21 mouse cellular contexts compared by ENCODE assay signal in the genomic region with DNA sequence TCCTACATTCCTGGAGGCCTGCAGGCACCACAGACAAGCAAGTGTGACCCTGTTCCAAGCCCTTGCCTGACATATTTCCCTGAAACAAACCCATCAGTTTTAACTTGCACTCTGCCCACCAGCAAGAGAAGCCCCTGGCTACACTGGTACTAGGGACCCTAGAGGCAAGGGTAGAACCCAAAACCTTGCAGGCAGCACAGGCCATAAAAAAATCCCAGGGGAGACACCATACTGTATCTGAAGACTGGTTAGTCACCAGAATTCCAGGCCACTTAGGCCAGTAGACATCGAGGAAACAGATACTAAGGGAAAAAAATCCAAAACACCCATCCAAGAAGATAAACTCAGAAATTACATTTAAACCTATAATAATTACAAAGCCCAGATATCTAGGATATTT.
DNase-seq lines count a peak whose midpoint lies in the region; ATAC-seq and TF ChIP-seq lines count a peak whose summit lies in the region.
"Had no signal": no experiment of that assay in that cellular context is flagged by ENCODE, and none has a peak within 500 bp of the region (broad histone marks: within the 10 kb centered on the region; RNA-seq: fewer than 3 reads in every experiment).

No protein-coding gene starts in this region.

- no peaks in the 10 kb centered on the region for H3K9me3 ChIP-seq in midbrain, embryonic 11.5 days (ENCODE audit: control insufficient read depth, low read length)
- H3K9me3 ChIP-seq in midbrain, embryonic 15.5 days: no peaks in the 10 kb centered on the region
- H3K9me3 ChIP-seq: embryonic facial prominence, embryonic 13.5 days; embryonic facial prominence, embryonic 15.5 days; forebrain, embryonic 13.5 days; forebrain, embryonic 15.5 days had no signal

- WGBS in midbrain, embryonic 11.5 days: 100% methylated on average over 1 of the region's 1 CpGs
- WGBS in midbrain, embryonic 15.5 days: 93% methylated on average over 1 of the region's 1 CpGs

- H3ac ChIP-seq in myocyte (ENCODE audit: control insufficient read depth, insufficient read length): no peak overlapping the region

- DNase-seq in midbrain, embryonic 11.5 days (ENCODE audit: low spot score, missing footprints): peak; percentile 69
- peak; percentile 26 for DNase-seq in NIH3T3 (ENCODE audit: low read depth)
- DNase-seq in heart, postnatal 10 days: no peak
- no peak for DNase-seq in urinary bladder, postnatal 4 days (ENCODE audit: low spot score in 2 of 2)
- DNase-seq: adrenal gland, adult 2 months; adrenal gland, postnatal 10 days; adrenal gland, postnatal 25 days; cerebellum, adult 11 months; cerebellum, adult 18-20 months; cerebellum, adult 8-10 months; cerebellum, adult 9-11 months; cerebellum, postnatal 14 days; cerebellum, postnatal 36 days; embryo, embryonic 11 days; forebrain, postnatal 0 days had no signal

- no peaks in the 10 kb centered on the region for H3K79me2 ChIP-seq in myocyte (ENCODE audit: control insufficient read depth, insufficient read depth)

- no peak overlapping the region for H3K27ac ChIP-seq in midbrain, embryonic 11.5 days (ENCODE audit: low read depth, low read length)
- H3K27ac ChIP-seq in midbrain, embryonic 15.5 days: no peak overlapping the region
- H3K27ac ChIP-seq: embryonic facial prominence, embryonic 13.5 days; embryonic facial prominence, embryonic 15.5 days; forebrain, embryonic 13.5 days; forebrain, embryonic 15.5 days had no signal

- TF ChIP-seq POLR2A in myocyte (IDR thresholded peaks at IDR 0.05; ENCODE audit: insufficient read length, low read depth): no peak

- no peaks in the 10 kb centered on the region for H3K27me3 ChIP-seq in midbrain, embryonic 11.5 days (ENCODE audit: control insufficient read depth, insufficient read depth, low read length)
- H3K27me3 ChIP-seq in midbrain, embryonic 15.5 days (replicated peaks): no peaks in the 10 kb centered on the region
- H3K27me3 ChIP-seq in myocyte (ENCODE audit: control insufficient read depth, insufficient read depth, insufficient read length): no peaks in the 10 kb centered on the region
- H3K27me3 ChIP-seq: embryonic facial prominence, embryonic 13.5 days; embryonic facial prominence, embryonic 15.5 days; forebrain, embryonic 13.5 days; forebrain, embryonic 15.5 days had no signal

- no peak for ATAC-seq in midbrain, embryonic 11.5 days (ENCODE audit: low FRiP score)
- no peak for ATAC-seq in midbrain, embryonic 15.5 days (replicated peaks)
- ATAC-seq: forebrain, embryonic 13.5 days; forebrain, embryonic 15.5 days; forebrain, postnatal 0 days had no signal

- H3K36me3 ChIP-seq in midbrain, embryonic 11.5 days (ENCODE audit: control insufficient read depth, insufficient read depth, low read length): no peaks in the 10 kb centered on the region
- H3K36me3 ChIP-seq in midbrain, embryonic 15.5 days (replicated peaks): no peaks in the 10 kb centered on the region
- H3K36me3 ChIP-seq in myocyte (ENCODE audit: control insufficient read depth, insufficient read depth): no peaks in the 10 kb centered on the region
- H3K36me3 ChIP-seq: embryonic facial prominence, embryonic 13.5 days; embryonic facial prominence, embryonic 15.5 days; forebrain, embryonic 15.5 days had no signal

- no peak overlapping the region for H3K4me2 ChIP-seq in midbrain, embryonic 11.5 days
- no peak overlapping the region for H3K4me2 ChIP-seq in midbrain, embryonic 15.5 days
- H3K4me2 ChIP-seq in myocyte (ENCODE audit: low read depth): peak overlapping the region; percentile 1
- H3K4me2 ChIP-seq: embryonic facial prominence, embryonic 13.5 days; embryonic facial prominence, embryonic 15.5 days; forebrain, embryonic 13.5 days; forebrain, embryonic 15.5 days had no signal

- H3K9ac ChIP-seq in midbrain, embryonic 11.5 days (ENCODE audit: low read length): no peak overlapping the region
- no peak overlapping the region for H3K9ac ChIP-seq in midbrain, embryonic 15.5 days
- H3K9ac ChIP-seq: embryonic facial prominence, embryonic 13.5 days; embryonic facial prominence, embryonic 15.5 days; forebrain, embryonic 13.5 days; forebrain, embryonic 15.5 days; forebrain, postnatal 0 days had no signal

- intact Hi-C loops in heart, postnatal 10 days (cut with DNase I): no loop called here

- no peaks in the 10 kb centered on the region for H3K4me1 ChIP-seq in midbrain, embryonic 11.5 days (ENCODE audit: control insufficient read depth, insufficient read depth, low read length)
- H3K4me1 ChIP-seq in midbrain, embryonic 15.5 days: 0 out of 2 replicates have a peak, but pooled peaks cover 4% of the 10 kb centered on the region
- H3K4me1 ChIP-seq: embryonic facial prominence, embryonic 13.5 days; embryonic facial prominence, embryonic 15.5 days; forebrain, embryonic 13.5 days had no signal

- no peak overlapping the region for H3K4me3 ChIP-seq in midbrain, embryonic 11.5 days (ENCODE audit: low read depth, low read length)
- no peak overlapping the region for H3K4me3 ChIP-seq in midbrain, embryonic 15.5 days
- no peak overlapping the region for H3K4me3 ChIP-seq in myocyte
- H3K4me3 ChIP-seq: embryonic facial prominence, embryonic 13.5 days; embryonic facial prominence, embryonic 15.5 days; forebrain, embryonic 13.5 days; forebrain, embryonic 15.5 days had no signal

TF ChIP-seq in myocyte, 11 proteins besides CTCF, POLR2A, EP300 and RAD21:
- TF ChIP-seq TCF3 (IDR thresholded peaks at IDR 0.05; ENCODE audit: insufficient read length, low read depth) (no peak), TCF12 (IDR thresholded peaks at IDR 0.05; ENCODE audit: insufficient read depth, poor library complexity, severe bottlenecking) (no peak), POLR2AphosphoS2 (IDR thresholded peaks at IDR 0.05; ENCODE audit: insufficient read length, low read depth) (no peak), E2F4 (IDR thresholded peaks at IDR 0.05; ENCODE audit: insufficient read depth) (no peak), MAX (IDR thresholded peaks at IDR 0.05; ENCODE audit: low read depth) (no peak), MYOG (IDR thresholded peaks at IDR 0.05; ENCODE audit: control insufficient read depth in 1 of 3, insufficient read depth in 1 of 3, insufficient read length in 2 of 3, low read depth in 2 of 3) (no peak), MYOD1 (IDR thresholded peaks at IDR 0.05; ENCODE audit: control insufficient read depth in 1 of 3, insufficient read length in 2 of 3, low read depth in 2 of 3) (no peak), CEBPB (IDR thresholded peaks at IDR 0.05; ENCODE audit: insufficient read depth, poor library complexity, severe bottlenecking) (no peak), REST (IDR thresholded peaks at IDR 0.05; ENCODE audit: insufficient read depth, insufficient read length) (no peak), SRF (IDR thresholded peaks at IDR 0.05; ENCODE audit: control insufficient read depth, insufficient read length, low read depth) (no peak)

Comparison
In these comparisons a context has a peak if more than half of its experiments do, and no peak if none do; other contexts are left out.
1. DNase-seq: peak in midbrain, embryonic 11.5 days (single experiment) and NIH3T3 (single experiment); none in heart, postnatal 10 days (0 of 2) and urinary bladder, postnatal 4 days (0 of 2).